Mouse (Mus musculus): Measurements from ENCODE around the gene Prx.

DNA sequence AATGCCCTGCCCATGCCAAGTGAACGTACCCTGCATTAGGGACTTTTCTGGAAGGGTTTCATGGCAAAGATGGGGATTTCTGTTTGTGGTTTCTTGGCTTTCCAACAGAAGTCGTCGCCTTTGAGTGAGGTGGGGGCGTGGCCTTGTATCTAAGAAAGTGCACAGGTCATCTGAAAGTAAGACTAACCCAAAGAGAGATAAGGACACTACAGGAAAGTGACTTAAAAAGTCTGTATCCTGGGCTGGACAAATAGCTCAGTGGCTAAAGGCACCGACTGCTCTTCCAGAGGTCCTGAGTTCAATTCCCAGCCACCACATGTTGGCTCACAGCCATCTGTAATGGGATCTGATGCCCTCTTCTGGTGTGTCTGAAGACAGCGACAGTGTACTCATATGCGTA lies 20.6 kb upstream of the Prx start:
- TF ChIP-seq CTCF (IDR thresholded peaks at IDR 0.05; ENCODE audit: borderline replicate concordance, insufficient read depth, low read length): no peak
- no peak for TF ChIP-seq POLR2A (IDR thresholded peaks at IDR 0.05; ENCODE audit: low read depth, low read length)
